23 mouse cellular contexts compared by ENCODE assay signal in genomic region chr11:52097016-52097415, GRCm38 (mm10). TPM values are rescaled to one million over a fixed set of nuclear protein-coding genes. Genes with fewer than 3 reads are reported as not detected.
DNase-seq lines count a peak whose midpoint lies in the region; ATAC-seq and TF ChIP-seq lines count a peak whose summit lies in the region.
"Had no signal": no experiment of that assay in that cellular context is flagged by ENCODE, and none has a peak within 500 bp of the region (broad histone marks: within the 10 kb centered on the region; RNA-seq: fewer than 3 reads in every experiment).

No protein-coding gene starts in this region.

- TF ChIP-seq CTCF in liver, postnatal 0 days (IDR thresholded peaks at IDR 0.05; ENCODE audit: low read depth), result no peak
- TF ChIP-seq CTCF in hindbrain, postnatal 0 days (IDR thresholded peaks at IDR 0.05; ENCODE audit: low read depth), result no peak

- no peaks in the 10 kb centered on the region for H3K9me3 ChIP-seq in heart, embryonic 13.5 days
- H3K9me3 ChIP-seq in heart, embryonic 12.5 days (replicated peaks), result no peaks in the 10 kb centered on the region
- no peaks in the 10 kb centered on the region for H3K9me3 ChIP-seq in liver, postnatal 0 days (ENCODE audit: low read length)
- H3K9me3 ChIP-seq in forebrain, embryonic 13.5 days (replicated peaks), result no peaks in the 10 kb centered on the region
- no peaks in the 10 kb centered on the region for H3K9me3 ChIP-seq in hindbrain, postnatal 0 days (ENCODE audit: low read length)
- H3K9me3 ChIP-seq: forebrain, embryonic 10.5 days; hindbrain, embryonic 12.5 days; midbrain, embryonic 12.5 days had no signal

- DNase-seq in 416B (ENCODE audit: low read depth) (peak; percentile 77), ES-CJ7 (ENCODE audit: low read depth, low spot score) (peak; percentile 52)
- no peak for DNase-seq in liver, postnatal 0 days
- DNase-seq in hindbrain, postnatal 0 days (ENCODE audit: low spot score), result no peak
- DNase-seq: kidney, adult 11 months; kidney, postnatal 10 days had no signal

- H3K27me3 ChIP-seq in heart, embryonic 13.5 days (replicated peaks), result no peaks in the 10 kb centered on the region
- H3K27me3 ChIP-seq in heart, embryonic 12.5 days (replicated peaks), result no peaks in the 10 kb centered on the region; the same call in 1 of the 2 replicates
- no peaks in the 10 kb centered on the region for H3K27me3 ChIP-seq in liver, postnatal 0 days (ENCODE audit: insufficient read depth, low read length)
- H3K27me3 ChIP-seq in forebrain, embryonic 13.5 days, result no peaks in the 10 kb centered on the region
- H3K27me3 ChIP-seq in hindbrain, postnatal 0 days (ENCODE audit: insufficient read depth, low read length), result no peaks in the 10 kb centered on the region
- H3K27me3 ChIP-seq: hindbrain, embryonic 12.5 days; midbrain, embryonic 12.5 days had no signal

- WGBS in heart, embryonic 13.5 days, result 63% methylated on average over 3 of the region's 3 CpGs
- 61% methylated on average over 3 of the region's 3 CpGs for WGBS in heart, embryonic 12.5 days
- 63% methylated on average over 3 of the region's 3 CpGs for WGBS in liver, postnatal 0 days (ENCODE audit: insufficient replicate concordance)
- 79% methylated on average over 3 of the region's 3 CpGs for WGBS in forebrain, embryonic 13.5 days
- 76% methylated on average over 3 of the region's 3 CpGs for WGBS in hindbrain, postnatal 0 days

- peaks cover 32% of the 10 kb centered on the region for H3K4me1 ChIP-seq in heart, embryonic 13.5 days
- H3K4me1 ChIP-seq in heart, embryonic 12.5 days (replicated peaks), result peaks cover 27% of the 10 kb centered on the region
- peaks cover 34% of the 10 kb centered on the region for H3K4me1 ChIP-seq in liver, postnatal 0 days (ENCODE audit: insufficient read depth)
- H3K4me1 ChIP-seq in forebrain, embryonic 13.5 days, result peaks cover 26% of the 10 kb centered on the region
- peaks cover 25% of the 10 kb centered on the region for H3K4me1 ChIP-seq in hindbrain, postnatal 0 days (ENCODE audit: insufficient read depth, low read length)

- TF ChIP-seq EP300 in liver, postnatal 0 days (IDR thresholded peaks at IDR 0.05; ENCODE audit: low read depth), result no peak

- H3K36me3 ChIP-seq in heart, embryonic 13.5 days, result peaks cover 3% of the 10 kb centered on the region; the same call in 1 of the 2 replicates
- no peaks in the 10 kb centered on the region for H3K36me3 ChIP-seq in heart, embryonic 12.5 days
- H3K36me3 ChIP-seq in liver, postnatal 0 days (replicated peaks; ENCODE audit: insufficient read depth, low read length), result 0 out of 2 replicates have a peak, but pooled peaks cover 2% of the 10 kb centered on the region
- no peaks in the 10 kb centered on the region for H3K36me3 ChIP-seq in forebrain, embryonic 13.5 days (ENCODE audit: poor library complexity, severe bottlenecking)
- H3K36me3 ChIP-seq in hindbrain, postnatal 0 days (ENCODE audit: insufficient read depth, low read length), result no peaks in the 10 kb centered on the region
- H3K36me3 ChIP-seq: hindbrain, embryonic 12.5 days; midbrain, embryonic 12.5 days had no signal

- no peak overlapping the region for H3K9ac ChIP-seq in heart, embryonic 13.5 days
- no peak overlapping the region for H3K9ac ChIP-seq in heart, embryonic 12.5 days
- H3K9ac ChIP-seq in liver, postnatal 0 days (replicated peaks), result no peak overlapping the region
- no peak overlapping the region for H3K9ac ChIP-seq in forebrain, embryonic 13.5 days
- H3K9ac ChIP-seq in hindbrain, postnatal 0 days (replicated peaks; ENCODE audit: low read length), result no peak overlapping the region
- H3K9ac ChIP-seq: midbrain, embryonic 12.5 days had no signal

- no peak overlapping the region for H3K4me3 ChIP-seq in heart, embryonic 13.5 days
- no peak overlapping the region for H3K4me3 ChIP-seq in heart, embryonic 12.5 days
- no peak overlapping the region for H3K4me3 ChIP-seq in liver, postnatal 0 days (ENCODE audit: low read depth, low read length)
- no peak overlapping the region for H3K4me3 ChIP-seq in forebrain, embryonic 13.5 days
- no peak overlapping the region for H3K4me3 ChIP-seq in hindbrain, postnatal 0 days (ENCODE audit: low read length)
- H3K4me3 ChIP-seq: hindbrain, embryonic 12.5 days; midbrain, embryonic 12.5 days had no signal

- no peak overlapping the region for H3K27ac ChIP-seq in heart, embryonic 13.5 days (replicated peaks)
- H3K27ac ChIP-seq in heart, embryonic 12.5 days (ENCODE audit: poor library complexity, severe bottlenecking), result no peak overlapping the region
- H3K27ac ChIP-seq in liver, postnatal 0 days (ENCODE audit: low read depth), result 0 out of 2 replicates have a peak overlapping the region, but pooled peaks have one; percentile 100
- no peak overlapping the region for H3K27ac ChIP-seq in forebrain, embryonic 13.5 days
- H3K27ac ChIP-seq in hindbrain, postnatal 0 days, result no peak overlapping the region; the same call in 1 of the 2 replicates
- H3K27ac ChIP-seq: midbrain, embryonic 12.5 days had no signal

- no peak for ATAC-seq in heart, embryonic 13.5 days (ENCODE audit: extremely low read depth, insufficient number of reproducible peaks, low FRiP score, low TSS enrichment)
- ATAC-seq in heart, embryonic 12.5 days (ENCODE audit: insufficient number of reproducible peaks, low FRiP score), result no peak
- no peak for ATAC-seq in liver, postnatal 0 days
- no peak for ATAC-seq in forebrain, embryonic 13.5 days
- ATAC-seq in hindbrain, postnatal 0 days, result no peak

- H3K4me2 ChIP-seq in heart, embryonic 13.5 days, result 0 out of 2 replicates have a peak overlapping the region, but pooled peaks have one; percentile 97
- H3K4me2 ChIP-seq in heart, embryonic 12.5 days, result no peak overlapping the region
- no peak overlapping the region for H3K4me2 ChIP-seq in liver, postnatal 0 days (ENCODE audit: low read depth, low read length)
- H3K4me2 ChIP-seq in forebrain, embryonic 13.5 days, result no peak overlapping the region
- no peak overlapping the region for H3K4me2 ChIP-seq in hindbrain, postnatal 0 days (ENCODE audit: low read depth, low read length)

RNA-seq across cellular contexts. Expression of gene Ppp2ca, which starts 1.5 kb away (rescaled TPM):
- 64.2 and 68.9 TPM in 2 replicates for polyA plus RNA-seq in heart, embryonic 13.5 days (2015; fragmentation: Nextera tagmentation; extraction: Ambion mirVana)
- polyA plus RNA-seq in heart, embryonic 12.5 days (2016; fragmentation: Nextera tagmentation; extraction: Ambion mirVana), result 80.9 and 82.0 TPM in 2 replicates
- polyA plus RNA-seq in liver, postnatal 0 days (2015; fragmentation: Nextera tagmentation; extraction: Ambion mirVana), result 23.2 and 24.3 TPM in 2 replicates
- 108 and 112 TPM in 2 replicates for polyA plus RNA-seq in forebrain, embryonic 13.5 days (2015; fragmentation: Nextera tagmentation; extraction: Ambion mirVana)
- total RNA-seq in hindbrain, postnatal 0 days (2014; rRNA removed), result 115 and 116 TPM in 2 replicates
- polyA plus RNA-seq in hindbrain, postnatal 0 days (2015; fragmentation: Nextera tagmentation; extraction: Ambion mirVana), result 110 and 117 TPM in 2 replicates

RNA-seq across cellular contexts. Expression of gene Olfr1373, which starts 48.3 kb away (rescaled TPM):
- polyA plus RNA-seq in heart, embryonic 13.5 days (2015; fragmentation: Nextera tagmentation; extraction: Ambion mirVana), result not detected in 2 replicates
- not detected in 2 replicates for polyA plus RNA-seq in heart, embryonic 12.5 days (2016; fragmentation: Nextera tagmentation; extraction: Ambion mirVana)
- not detected in 2 replicates for polyA plus RNA-seq in liver, postnatal 0 days (2015; fragmentation: Nextera tagmentation; extraction: Ambion mirVana)
- not detected in 2 replicates for polyA plus RNA-seq in forebrain, embryonic 13.5 days (2015; fragmentation: Nextera tagmentation; extraction: Ambion mirVana)
- total RNA-seq in hindbrain, postnatal 0 days (2014; rRNA removed), result not detected in 2 replicates
- not detected in 2 replicates for polyA plus RNA-seq in hindbrain, postnatal 0 days (2015; fragmentation: Nextera tagmentation; extraction: Ambion mirVana)
- total RNA-seq: adrenal gland, postnatal 10 days; layer of hippocampus, postnatal 10 days; left cerebral cortex, postnatal 10 days; neutrophil, adult 5-6 weeks had no signal
- polyA plus RNA-seq: cortical plate, adult 2 months; embryonic facial prominence, embryonic 14.5 days; forebrain, embryonic 10.5 days; gonadal fat pad, adult 2 months; heart, postnatal 0 days; hindbrain, embryonic 12.5 days; limb, embryonic 14.5 days; lung, embryonic 16.5 days; midbrain, embryonic 12.5 days; spleen, adult 2 months had no signal

Comparison
In these comparisons a context has a peak if more than half of its experiments do, and no peak if none do; other contexts are left out.
1. DNase-seq: peak in 416B (single experiment) and ES-CJ7 (single experiment); none in liver, postnatal 0 days (single experiment) and hindbrain, postnatal 0 days (single experiment).